Mouse (Mus musculus) heart, embryonic 13.5 days (tissue): ENCODE measurements around the gene Ddx54. TPM values are rescaled to one million over a fixed set of nuclear protein-coding genes. Genes with fewer than 3 reads are reported as not detected.
A peak's percentile ranks its signal among the peaks of the same experiment; 100 is the strongest.

Experiments
- ATAC-seq: fragments of 200-750 bp; cut with Nextera tagmentation; 2 replicates; pipeline ENCODE4 v1.8.0; 2017; ENCODE audit warnings: moderate TSS enrichment; ENCODE audit not compliant: insufficient number of reproducible peaks, low FRiP score, low TSS enrichment; ENCODE audit errors: extremely low read depth
- H3K27ac ChIP-seq: fragments of 300-500 bp; sonication (generic); replicated peaks from 2 replicates; pipeline ENCODE4 v1.5.1; 2015; ENCODE audit warnings: moderate library complexity, mild to moderate bottlenecking, inconsistent platforms
- H3K27me3 ChIP-seq: fragments of 300-500 bp; sonication (generic); replicated peaks from 2 replicates; pipeline ENCODE4 v1.6.1; 2015; ENCODE audit warnings: mild to moderate bottlenecking, inconsistent platforms
- H3K36me3 ChIP-seq: fragments of 300-500 bp; sonication (generic); 2 replicates; pipeline ENCODE4 v1.6.1; 2015; ENCODE audit warnings: mild to moderate bottlenecking, inconsistent platforms
- H3K4me1 ChIP-seq: fragments of 300-500 bp; sonication (generic); 2 replicates; pipeline ENCODE4 v1.6.1; 2015; ENCODE audit warnings: inconsistent platforms
- H3K4me2 ChIP-seq: fragments of 300-500 bp; sonication (generic); 2 replicates; pipeline ENCODE4 v1.6.1; 2015; ENCODE audit warnings: inconsistent platforms, mild to moderate bottlenecking, moderate library complexity
- H3K4me3 ChIP-seq: fragments of 300-500 bp; sonication (generic); 2 replicates; pipeline ENCODE4 v1.5.1; 2015; ENCODE audit warnings: moderate library complexity, mild to moderate bottlenecking, inconsistent platforms
- H3K9ac ChIP-seq: fragments of 300-500 bp; sonication (generic); 2 replicates; pipeline ENCODE4 v1.6.1; 2015; ENCODE audit warnings: inconsistent platforms, mild to moderate bottlenecking, moderate library complexity
- H3K9me3 ChIP-seq: fragments of 300-500 bp; sonication (generic); 2 replicates; pipeline ENCODE4 v1.6.1; 2016; ENCODE audit warnings: inconsistent platforms
- WGBS: fragments of 180-500 bp; shearing (Covaris S2); methylation state at CpG from one replicate; pipeline ENCODE4 v1.1.7; 2015; ENCODE audit warnings: mixed read lengths; 5-methylcytosine and 5-hydroxymethylcytosine counted together
- polyA plus RNA-seq: library from polyadenylated mRNA; unstranded; fragments of >200 nt; fragmentation: Nextera tagmentation; extraction: Ambion mirVana; gene quantifications from 2 replicates; pipeline ENCODE4 v1.2.1, GENCODE M21; 2015

Gene Ddx54
- polyA plus RNA-seq, 1 experiment from 2014 or later: 29.6 TPM

DNA sequence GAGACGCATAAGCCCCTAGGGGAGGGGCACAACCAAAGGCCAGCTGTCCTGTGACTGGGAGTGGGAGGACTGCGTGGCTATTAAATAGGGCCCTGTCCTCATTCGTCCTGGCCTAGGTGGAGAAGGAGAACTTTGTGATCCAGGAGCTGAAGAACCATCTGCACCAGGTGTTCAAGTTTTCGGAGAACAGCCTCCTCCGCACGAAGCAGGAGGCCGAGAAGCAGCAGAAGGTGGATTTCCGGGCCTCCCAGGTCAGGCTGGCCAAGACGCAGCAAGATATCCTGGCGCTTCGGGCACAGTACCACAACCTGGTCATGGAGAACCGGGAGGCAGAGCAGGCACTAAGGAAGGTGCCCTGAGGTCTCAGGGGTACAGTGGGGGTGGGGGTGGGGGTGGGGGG, 10.3 kb upstream of the Ddx54 start:
- no peak for ATAC-seq
- Histone ChIP-seq H3K36me3 (no peaks in the 10 kb centered on the region), H3K4me2 (no peak overlapping the region), H3K4me3 (no peak overlapping the region), H3K4me1 (peaks cover 30% of the 10 kb centered on the region), H3K9ac (no peak overlapping the region), H3K9me3 (no peaks in the 10 kb centered on the region), H3K27me3 (peaks cover 32% of the 10 kb centered on the region), H3K27ac (no peak overlapping the region)
- WGBS: 87% methylated on average over 12 of the region's 12 CpGs

DNA sequence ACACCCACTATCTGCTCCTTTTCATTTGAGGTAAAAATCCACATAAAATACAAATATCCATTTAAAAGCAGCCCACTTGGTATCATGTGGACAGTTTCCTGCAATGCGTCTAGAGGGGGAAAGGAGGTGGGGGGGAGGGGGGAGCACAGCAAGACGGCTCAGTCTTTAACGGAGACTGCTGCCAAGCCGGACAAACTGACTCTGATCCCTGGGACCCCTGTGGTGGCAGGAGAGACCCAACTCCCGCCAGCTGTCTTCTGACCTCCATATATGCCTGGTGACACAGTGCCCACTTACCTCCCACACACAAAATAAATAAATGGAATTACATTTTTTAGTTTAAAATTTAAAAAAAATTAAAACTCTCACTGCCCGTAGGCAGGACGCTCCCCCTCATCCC, 9.0 kb upstream of the Ddx54 start:
- Histone ChIP-seq H3K27me3 (peaks cover 18% of the 10 kb centered on the region), H3K27ac (no peak overlapping the region), H3K9ac (no peak overlapping the region), H3K4me2 (no peak overlapping the region), H3K4me3 (no peak overlapping the region), H3K36me3 (peaks cover 6% of the 10 kb centered on the region; the same call in 1 of the 2 replicates), H3K9me3 (no peaks in the 10 kb centered on the region), H3K4me1 (peaks cover 30% of the 10 kb centered on the region)
- WGBS: 62% methylated on average over 7 of the region's 7 CpGs
- ATAC-seq: no peak

- H3K9me3 ChIP-seq: no peaks in the 10 kb centered on the region
- ATAC-seq: no peak
- peak overlapping the region; percentile 45 for H3K4me3 ChIP-seq
- H3K9ac ChIP-seq: peak overlapping the region; percentile 70
- H3K36me3 ChIP-seq: peaks cover 11% of the 10 kb centered on the region
- H3K27ac ChIP-seq: no peak overlapping the region
- H3K4me2 ChIP-seq: peak overlapping the region; percentile 75
- H3K4me1 ChIP-seq: peaks cover 26% of the 10 kb centered on the region
- WGBS: 5% methylated on average over 6 of the region's 6 CpGs
- peaks cover 5% of the 10 kb centered on the region; the same call in 1 of the 2 replicates for H3K27me3 ChIP-seq
These were observed 7.7 kb upstream of the Ddx54 start for GRCm38 (mm10) chr5:120604839-120605238.

GRCm38 (mm10) chr5:120605241-120605661, 7.3 kb upstream of the Ddx54 start:
- no peaks in the 10 kb centered on the region for H3K9me3 ChIP-seq
- peak overlapping the region; percentile 45 for H3K4me3 ChIP-seq
- H3K36me3 ChIP-seq: peaks cover 14% of the 10 kb centered on the region
- peaks cover 1% of the 10 kb centered on the region; the same call in 1 of the 2 replicates for H3K27me3 ChIP-seq
- peak overlapping the region; percentile 70 for H3K9ac ChIP-seq
- 1% methylated on average over 10 of the region's 10 CpGs for WGBS
- peaks cover 22% of the 10 kb centered on the region for H3K4me1 ChIP-seq
- peak overlapping the region; percentile 75 for H3K4me2 ChIP-seq
- H3K27ac ChIP-seq: no peak overlapping the region
- no peak for ATAC-seq

GRCm38 (mm10) chr5:120605688-120606087, 6.9 kb upstream of the Ddx54 start:
- peaks cover 14% of the 10 kb centered on the region for H3K36me3 ChIP-seq
- H3K4me3 ChIP-seq: peak overlapping the region; percentile 45
- no peak for ATAC-seq
- H3K9ac ChIP-seq: peak overlapping the region; percentile 70
- WGBS: 2% methylated on average over 8 of the region's 8 CpGs
- no peaks in the 10 kb centered on the region for H3K9me3 ChIP-seq
- no peak overlapping the region for H3K27ac ChIP-seq
- H3K4me1 ChIP-seq: peaks cover 17% of the 10 kb centered on the region
- H3K27me3 ChIP-seq: no peaks in the 10 kb centered on the region
- H3K4me2 ChIP-seq: peak overlapping the region; percentile 75

DNA sequence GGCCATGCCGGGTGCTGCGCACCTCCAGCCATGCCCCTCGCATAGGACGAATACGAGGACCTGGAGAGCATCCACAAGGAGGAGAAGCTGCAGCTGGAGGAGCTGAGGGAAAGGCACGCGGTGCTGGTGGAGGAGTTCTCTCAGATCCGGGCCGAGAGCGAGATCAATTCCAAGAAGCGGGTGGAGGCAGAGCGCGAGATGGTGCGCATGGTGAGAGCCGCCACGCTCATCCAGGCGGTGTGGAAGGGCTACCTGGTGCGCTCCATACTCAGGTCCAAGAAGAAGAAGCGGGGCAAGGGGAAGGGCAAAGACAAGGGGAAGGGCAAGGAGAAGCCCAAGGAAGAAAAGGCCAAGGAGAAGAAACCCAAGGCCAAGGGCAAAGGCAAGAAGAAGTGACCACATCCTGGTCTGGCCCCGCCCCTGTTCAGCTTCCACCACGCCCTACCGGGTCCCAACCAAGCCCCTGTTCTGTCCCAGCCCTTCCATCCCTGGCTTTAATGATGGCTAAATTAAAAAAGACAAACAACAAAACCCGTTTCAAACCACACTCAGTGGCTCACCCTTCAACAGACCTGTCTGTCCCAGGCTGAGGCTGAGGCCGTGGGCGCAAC, 5.8 kb upstream of the Ddx54 start:
- Histone ChIP-seq H3K27me3 (no peaks in the 10 kb centered on the region), H3K4me3 (no peak overlapping the region), H3K9me3 (no peaks in the 10 kb centered on the region), H3K27ac (no peak overlapping the region), H3K4me1 (peaks cover 17% of the 10 kb centered on the region), H3K9ac (no peak overlapping the region), H3K36me3 (peaks cover 14% of the 10 kb centered on the region), H3K4me2 (no peak overlapping the region)
- ATAC-seq: no peak
- WGBS: 61% methylated on average over 25 of the region's 25 CpGs

DNA sequence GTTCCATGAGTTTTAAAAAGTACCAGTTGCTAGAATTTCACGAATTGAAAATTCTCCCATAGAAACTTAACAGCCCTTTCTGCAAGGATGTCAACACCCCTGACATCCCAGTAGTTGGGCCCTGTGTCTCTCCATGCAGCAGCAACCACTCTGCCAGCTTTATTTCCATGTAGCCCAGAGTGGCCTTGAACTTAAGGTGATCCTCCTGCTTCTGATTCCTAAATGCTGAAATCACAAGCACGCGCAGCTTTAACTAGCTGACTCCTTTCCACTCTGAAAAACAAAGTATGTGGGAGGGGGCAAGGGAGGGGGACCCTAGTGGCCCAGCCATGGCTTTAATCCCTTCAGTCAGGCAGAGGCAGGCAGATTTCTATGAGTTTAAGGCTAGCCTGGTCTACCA, 5.2 kb upstream of the Ddx54 start:
- Histone ChIP-seq H3K9ac (no peak overlapping the region), H3K27ac (no peak overlapping the region), H3K27me3 (no peaks in the 10 kb centered on the region), H3K4me3 (no peak overlapping the region), H3K4me1 (peaks cover 18% of the 10 kb centered on the region), H3K36me3 (peaks cover 14% of the 10 kb centered on the region), H3K9me3 (no peaks in the 10 kb centered on the region), H3K4me2 (no peak overlapping the region)
- ATAC-seq: no peak
- WGBS: 83% methylated on average over 3 of the region's 3 CpGs

DNA sequence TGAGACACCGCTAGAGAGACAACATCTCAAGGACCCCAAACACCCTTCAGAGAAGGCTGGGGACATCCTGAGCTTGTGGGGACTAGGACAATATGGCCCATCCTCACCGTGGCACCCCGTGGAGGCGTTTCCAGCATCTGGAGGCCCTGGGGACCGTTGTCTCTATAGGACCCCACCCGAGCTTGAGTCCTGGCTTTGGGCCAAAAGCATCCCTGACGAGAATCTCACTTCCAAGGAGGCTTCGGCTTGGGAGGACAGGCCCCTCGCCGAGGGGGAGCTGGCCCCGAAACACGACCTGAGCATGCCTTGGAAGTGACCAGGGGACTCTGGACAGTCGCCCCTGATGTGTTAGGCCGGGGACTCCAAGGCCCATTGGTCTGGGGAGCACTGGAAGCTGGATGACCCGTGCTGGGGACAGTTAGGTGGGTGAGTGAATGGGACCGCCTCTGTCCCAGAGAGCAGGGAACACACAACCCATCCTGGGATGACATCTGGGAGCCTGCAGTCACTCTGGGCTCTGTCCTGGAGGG, 3.2 kb upstream of the Ddx54 start:
- no peak overlapping the region for H3K27ac ChIP-seq
- H3K27me3 ChIP-seq: no peaks in the 10 kb centered on the region
- H3K36me3 ChIP-seq: peaks cover 14% of the 10 kb centered on the region
- no peak for ATAC-seq
- no peak overlapping the region for H3K4me3 ChIP-seq
- 80% methylated on average over 16 of the region's 16 CpGs for WGBS
- peaks cover 25% of the 10 kb centered on the region for H3K4me1 ChIP-seq
- H3K9me3 ChIP-seq: no peaks in the 10 kb centered on the region
- no peak overlapping the region for H3K9ac ChIP-seq
- H3K4me2 ChIP-seq: no peak overlapping the region

- Histone ChIP-seq H3K27me3 (no peaks in the 10 kb centered on the region), H3K4me2 (peak overlapping the region; percentile 87), H3K4me3 (0 out of 2 replicates have a peak overlapping the region, but pooled peaks have one; percentile 74), H3K9ac (peak overlapping the region; percentile 79), H3K9me3 (peaks cover 3% of the 10 kb centered on the region; the same call in 1 of the 2 replicates), H3K4me1 (peaks cover 20% of the 10 kb centered on the region), H3K36me3 (peaks cover 22% of the 10 kb centered on the region), H3K27ac (no peak overlapping the region)
- WGBS: 92% methylated on average over 5 of the region's 5 CpGs
- no peak for ATAC-seq
These were observed 1.6 kb upstream of the Ddx54 start for GRCm38 (mm10) chr5:120610906-120611305.

- no peak for ATAC-seq
- H3K27ac ChIP-seq: peak overlapping the region; percentile 75
These were observed 1.1 kb upstream of the Ddx54 start for GRCm38 (mm10) chr5:120611416-120611815.

GRCm38 (mm10) chr5:120612822-120613604, 474 bp downstream of the Ddx54 start:
- ATAC-seq: peak; percentile 92

More at GRCm38 (mm10) chr5:120611416-120611815, 1.1 kb upstream of the Ddx54 start:
- H3K4me2 ChIP-seq: peak overlapping the region; percentile 87
- WGBS: 55% methylated on average over 8 of the region's 8 CpGs
- H3K36me3 ChIP-seq: peaks cover 27% of the 10 kb centered on the region
- peak overlapping the region; percentile 79 for H3K9ac ChIP-seq
- peaks cover 5% of the 10 kb centered on the region; the same call in 1 of the 2 replicates for H3K9me3 ChIP-seq
- H3K4me3 ChIP-seq: peak overlapping the region; percentile 74
- H3K27me3 ChIP-seq: no peaks in the 10 kb centered on the region
- H3K4me1 ChIP-seq: peaks cover 20% of the 10 kb centered on the region

More at GRCm38 (mm10) chr5:120612822-120613604, 474 bp downstream of the Ddx54 start:
- Histone ChIP-seq H3K4me1 (peaks cover 20% of the 10 kb centered on the region), H3K36me3 (peaks cover 38% of the 10 kb centered on the region), H3K4me3 (peak overlapping the region; percentile 74), H3K27me3 (no peaks in the 10 kb centered on the region), H3K9me3 (peaks cover 5% of the 10 kb centered on the region; the same call in 1 of the 2 replicates), H3K27ac (peak overlapping the region; percentile 81), H3K4me2 (peak overlapping the region; percentile 87), H3K9ac (peak overlapping the region; percentile 88)
- under 1% methylated on average over 69 of the region's 69 CpGs for WGBS
